Mouse (Mus musculus) MEL (cell line): ENCODE measurements around the gene Dnajc22. TPM values are rescaled to one million over a fixed set of nuclear protein-coding genes. Genes with fewer than 3 reads are reported as not detected.

Experiments used
- DNase-seq: peaks from one replicate; pipeline ENCODE4 v3.0.0; 2011; ENCODE audit warnings: low read depth, low spot score
- H3K27ac ChIP-seq: 2 replicates; pipeline ENCODE4 v1.5.1; 2012; ENCODE audit warnings: low read depth, mild to moderate bottlenecking, control low read depth, low read length, moderate library complexity; ENCODE audit not compliant: control insufficient read depth
- H3K27me3 ChIP-seq, 2 experiments: fragments of 150-350 bp in 1 of 2; sonication (generic) in 1 of 2; 2 replicates each; pipeline ENCODE4 v1.6.1; 2012; ENCODE audit warnings: low read length in 2 of 2, mild to moderate bottlenecking in 2 of 2, improper control_type of control experiment in 1 of 2, moderate library complexity in 1 of 2; ENCODE audit not compliant: insufficient read depth in 2 of 2, control insufficient read depth in 1 of 2
- H3K36me3 ChIP-seq, 2 experiments: 2 replicates each; pipeline ENCODE4 v1.6.1; 2012 to 2014; ENCODE audit warnings: low read length in 2 of 2, improper control_type of control experiment in 1 of 2, inconsistent platforms in 1 of 2, mild to moderate bottlenecking in 1 of 2; ENCODE audit not compliant: insufficient read depth in 2 of 2, control insufficient read depth in 1 of 2
- H3K4me1 ChIP-seq, 2 experiments: fragments of 150-350 bp in 1 of 2; sonication (generic) in 1 of 2; 2 replicates each; pipeline ENCODE4 v1.6.1; 2012; ENCODE audit warnings: low read length in 2 of 2, improper control_type of control experiment in 1 of 2, mild to moderate bottlenecking in 1 of 2; ENCODE audit not compliant: insufficient read depth in 2 of 2, control insufficient read depth in 1 of 2
- H3K4me3 ChIP-seq, 2 experiments: fragments of 150-350 bp in 1 of 2; sonication (generic) in 1 of 2; 2 replicates each; pipeline ENCODE4 v1.5.1; 2012; ENCODE audit warnings: low read depth in 2 of 2, low read length in 2 of 2, mild to moderate bottlenecking in 2 of 2, moderate library complexity in 2 of 2, control low read depth in 1 of 2, improper control_type of control experiment in 1 of 2; ENCODE audit not compliant: control insufficient read depth in 1 of 2, insufficient read depth in 1 of 2
- H3K79me2 ChIP-seq: 2 replicates; pipeline ENCODE4 v1.6.1; 2012; ENCODE audit warnings: mild to moderate bottlenecking, low read length, moderate library complexity; ENCODE audit not compliant: control insufficient read depth, poor library complexity, insufficient read depth
- H3K9ac ChIP-seq: 2 replicates; pipeline ENCODE4 v1.6.1; 2012; ENCODE audit warnings: low read depth, mild to moderate bottlenecking, control low read depth, low read length, moderate library complexity; ENCODE audit not compliant: control insufficient read depth, poor library complexity, severe bottlenecking
- H3K9me3 ChIP-seq: fragments of 150-350 bp; sonication (generic); replicated peaks from 2 replicates; pipeline ENCODE4 v1.6.1; 2012; ENCODE audit warnings: mild to moderate bottlenecking, low read length, improper control_type of control experiment, moderate library complexity; ENCODE audit not compliant: insufficient read depth
- BHLHE40 ChIP-seq: IDR thresholded peaks from 2 replicates; pipeline ENCODE4 v1.6.1; 2012; ENCODE audit warnings: low read depth, mild to moderate bottlenecking, inconsistent platforms, low read length, improper control_type of control experiment, borderline replicate concordance
- CHD1 ChIP-seq: IDR thresholded peaks from 2 replicates; pipeline ENCODE4 v1.6.1; 2012; ENCODE audit warnings: low read depth, mild to moderate bottlenecking, inconsistent platforms, low read length, improper control_type of control experiment
- E2F4 ChIP-seq: IDR thresholded peaks from 2 replicates; pipeline ENCODE4 v1.6.1; 2011; ENCODE audit warnings: low read depth, low read length, improper control_type of control experiment, borderline replicate concordance
- ELF1 ChIP-seq: IDR thresholded peaks from 2 replicates; pipeline ENCODE4 v1.6.1; 2014; ENCODE audit warnings: low read depth, mild to moderate bottlenecking, inconsistent platforms, low read length, improper control_type of control experiment, moderate library complexity
- EP300 ChIP-seq, 2 experiments: IDR thresholded peaks; 2 replicates each; pipeline ENCODE4 v1.6.1; 2011; ENCODE audit warnings: improper control_type of control experiment in 2 of 2, low read length in 2 of 2, low read depth in 1 of 2, mild to moderate bottlenecking in 1 of 2
- ETS1 ChIP-seq: IDR thresholded peaks from 2 replicates; pipeline ENCODE4 v1.6.1; 2012; ENCODE audit warnings: low read depth, mild to moderate bottlenecking, inconsistent platforms, low read length, improper control_type of control experiment, moderate library complexity
- HCFC1 ChIP-seq: IDR thresholded peaks from 2 replicates; pipeline ENCODE4 v1.6.1; 2012; ENCODE audit warnings: low read depth, mild to moderate bottlenecking, inconsistent platforms, low read length, improper control_type of control experiment, moderate library complexity
- KAT2A ChIP-seq: conservative IDR thresholded peaks from 2 replicates; pipeline ENCODE4 v1.6.1; 2012; ENCODE audit warnings: low read depth, low read length, improper control_type of control experiment, inconsistent platforms
- MAFK ChIP-seq: IDR thresholded peaks from 2 replicates; pipeline ENCODE4 v1.6.1; 2011; ENCODE audit warnings: low read depth, mild to moderate bottlenecking, low read length, improper control_type of control experiment, borderline replicate concordance
- MAZ ChIP-seq: IDR thresholded peaks from 2 replicates; pipeline ENCODE4 v1.6.1; 2012; ENCODE audit warnings: low read depth, mild to moderate bottlenecking, inconsistent platforms, low read length, improper control_type of control experiment
- MXI1 ChIP-seq: IDR thresholded peaks from 2 replicates; pipeline ENCODE4 v1.6.1; 2011; ENCODE audit warnings: mild to moderate bottlenecking, low read depth, low read length, improper control_type of control experiment
- MYC ChIP-seq: IDR thresholded peaks from 2 replicates; pipeline ENCODE4 v1.6.1; 2011; ENCODE audit warnings: low read depth, mild to moderate bottlenecking, low read length, improper control_type of control experiment, moderate library complexity
- POLR2AphosphoS5 ChIP-seq: IDR thresholded peaks from 2 replicates; pipeline ENCODE4 v1.6.1; 2012; ENCODE audit warnings: low read depth, borderline replicate concordance, mild to moderate bottlenecking, inconsistent platforms, low read length, moderate library complexity, mixed read lengths
- RCOR1 ChIP-seq: IDR thresholded peaks from 2 replicates; pipeline ENCODE4 v1.6.1; 2012; ENCODE audit warnings: low read depth, mild to moderate bottlenecking, inconsistent platforms, low read length, improper control_type of control experiment
- SIN3A ChIP-seq: IDR thresholded peaks from 2 replicates; pipeline ENCODE4 v1.6.1; 2012; ENCODE audit warnings: low read length, improper control_type of control experiment, inconsistent platforms
- SMC3 ChIP-seq: IDR thresholded peaks from 2 replicates; pipeline ENCODE4 v1.6.1; 2011; ENCODE audit warnings: low read depth, low read length, improper control_type of control experiment
- TAL1 ChIP-seq: IDR thresholded peaks from 2 replicates; pipeline ENCODE4 v1.6.1; 2012; ENCODE audit warnings: mild to moderate bottlenecking, inconsistent platforms, low read length, moderate library complexity, mixed read lengths
- TBP ChIP-seq: IDR thresholded peaks from 2 replicates; pipeline ENCODE4 v1.8.0; 2011; ENCODE audit warnings: low read depth, low read length, improper control_type of control experiment
- TCF12 ChIP-seq: IDR thresholded peaks from 2 replicates; pipeline ENCODE4 v1.6.1; 2014; ENCODE audit warnings: low read depth, mild to moderate bottlenecking, inconsistent platforms, low read length, improper control_type of control experiment, moderate library complexity
- USF1 ChIP-seq: IDR thresholded peaks from 2 replicates; pipeline ENCODE4 v1.6.1; 2014; ENCODE audit warnings: low read depth, mild to moderate bottlenecking, inconsistent platforms, low read length, improper control_type of control experiment, moderate library complexity
- USF2 ChIP-seq, 2 experiments: IDR thresholded peaks; 2 replicates each; pipeline ENCODE4 v1.6.1; 2011 to 2012; ENCODE audit warnings: improper control_type of control experiment in 2 of 2, low read length in 2 of 2, borderline replicate concordance in 1 of 2, inconsistent platforms in 1 of 2, low read depth in 1 of 2, mild to moderate bottlenecking in 1 of 2; ENCODE audit not compliant: insufficient read depth in 1 of 2
- ZC3H11A ChIP-seq: IDR thresholded peaks from 2 replicates; pipeline ENCODE4 v1.6.1; 2012; ENCODE audit warnings: low read depth, mild to moderate bottlenecking, inconsistent platforms, low read length, improper control_type of control experiment
- ZKSCAN1 ChIP-seq: IDR thresholded peaks from 2 replicates; pipeline ENCODE4 v1.6.1; 2012; ENCODE audit warnings: low read depth, mild to moderate bottlenecking, inconsistent platforms, low read length, improper control_type of control experiment, moderate library complexity
- ZNF384 ChIP-seq: IDR thresholded peaks from 2 replicates; pipeline ENCODE4 v1.6.1; 2012; ENCODE audit warnings: low read depth, mild to moderate bottlenecking, inconsistent platforms, low read length, improper control_type of control experiment
- polyA plus RNA-seq, 2 experiments: library from polyadenylated mRNA; stranded (reverse) in 1 of 2; unstranded in 1 of 2; fragments of >175 nt in 1 of 2; fragments of >200 nt in 1 of 2; gene quantifications; 2 replicates each; pipeline versions ENCODE4 v1.2.1 to v1.2.4; 2012; ENCODE audit warnings: low replicate concordance in 2 of 2, low read depth in 1 of 2; ENCODE audit not compliant: insufficient read length in 2 of 2, insufficient read depth in 1 of 2, missing spikeins in 1 of 2
- total RNA-seq: library from RNA; depleted of rRNA; stranded (reverse); fragments of 300-350 nt; gene quantifications from 2 replicates; pipeline ENCODE4 v1.2.3, GENCODE M21; 2012

Gene Dnajc22
- total and polyA plus RNA-seq, 3 experiments: 3.2 to 5.3 TPM; not detected in 1

DNA sequence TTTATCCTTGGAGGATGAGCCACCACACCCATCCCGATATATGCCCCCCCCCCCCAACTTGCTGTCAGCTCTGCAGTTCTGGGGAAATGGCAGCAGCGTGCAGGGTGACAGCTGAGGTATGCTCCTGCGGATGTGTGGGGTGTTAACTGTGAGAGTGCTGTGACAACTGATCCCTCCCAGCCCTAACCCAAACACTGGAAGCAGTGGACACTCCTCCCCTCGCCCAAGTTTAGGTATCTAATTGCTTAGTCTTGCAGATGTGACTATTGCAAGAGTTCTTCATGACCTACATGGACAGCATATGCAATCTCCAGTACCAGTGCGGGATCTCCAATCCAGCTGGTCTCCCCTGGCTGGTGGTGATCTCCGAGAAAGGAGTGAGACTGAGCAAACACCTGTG, 2.4 kb downstream of the Dnajc22 start:
- Histone ChIP-seq H3K9ac (no peak overlapping the region), H3K4me1 (peaks cover 0 to 15% of the 10 kb centered on the region in 2 experiments; a peak in 2 of 4 replicates), H3K36me3 (peaks cover 0 to 11% of the 10 kb centered on the region in 2 experiments; a peak in 2 of 4 replicates), H3K27me3 (no peaks in the 10 kb centered on the region), H3K79me2 (peaks cover 1% of the 10 kb centered on the region; the same call in 1 of the 2 replicates), H3K9me3 (no peaks in the 10 kb centered on the region)
- no peak for DNase-seq
- TF ChIP-seq ZNF384 (no peak), ELF1 (no peak), ZKSCAN1 (no peak), SIN3A (no peak), HCFC1 (no peak), E2F4 (no peak), TCF12 (no peak), EP300 (IDR thresholded peaks at IDR 0.05; ENCODE audit: low read depth in 1 of 2, low read length in 2 of 2) (no peak), BHLHE40 (no peak)
- TF ChIP-seq, all 39 proteins: peak for 0
- no peak overlapping the region for H3K4me3 ChIP-seq
- no peak overlapping the region for H3K27ac ChIP-seq

DNA sequence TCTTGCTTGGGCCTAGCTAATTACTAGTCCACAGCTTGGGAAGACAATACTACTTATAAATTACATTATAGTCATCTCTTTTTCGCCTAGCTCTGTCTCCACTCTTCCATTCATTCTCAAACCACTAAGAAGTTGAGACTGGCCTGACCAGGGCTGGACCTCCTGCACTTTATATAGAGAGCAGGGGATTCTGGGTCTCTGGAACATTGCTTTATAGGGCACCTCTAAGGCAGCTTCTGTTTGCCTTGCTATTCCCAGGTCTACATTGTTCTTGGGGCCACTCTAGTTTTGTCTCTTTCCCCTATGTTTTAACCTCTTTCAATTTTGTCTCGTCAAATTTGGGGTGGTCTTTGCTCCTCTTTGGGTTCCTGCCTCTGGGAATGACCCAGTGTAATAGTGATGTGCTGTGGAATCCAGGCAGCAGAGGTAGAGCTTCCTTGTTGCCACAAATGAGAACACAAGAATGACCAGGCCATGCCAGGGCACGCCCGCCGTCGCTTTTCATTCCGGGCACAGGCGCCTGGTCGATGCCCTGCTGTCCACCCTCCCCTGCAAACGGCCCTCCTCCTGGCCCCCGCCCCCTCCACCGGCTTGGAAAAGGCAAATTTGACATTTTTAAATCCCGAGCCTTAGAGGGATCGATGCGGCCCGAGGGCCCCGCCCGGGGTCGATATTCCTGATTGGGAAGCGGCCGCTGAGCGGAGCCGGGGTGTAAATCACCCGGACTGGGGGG, 3.3 kb downstream of the Dnajc22 start:
- Histone ChIP-seq H3K27ac (no peak overlapping the region), H3K4me3 (no peak overlapping the region), H3K9ac (no peak overlapping the region), H3K79me2 (peaks cover 1% of the 10 kb centered on the region; the same call in 1 of the 2 replicates), H3K4me1 (peaks cover 0 to 15% of the 10 kb centered on the region in 2 experiments; a peak in 2 of 4 replicates), H3K9me3 (no peaks in the 10 kb centered on the region), H3K36me3 (peaks cover 0 to 11% of the 10 kb centered on the region in 2 experiments; a peak in 2 of 4 replicates)
- no peak for DNase-seq
- TF ChIP-seq CHD1 (no peak), MXI1 (no peak), TAL1 (no peak), ZKSCAN1 (no peak), SMC3 (no peak), ETS1 (no peak), TCF12 (no peak), ZC3H11A (no peak), RCOR1 (no peak), MAZ (no peak), USF2 (IDR thresholded peaks at IDR 0.05; ENCODE audit: borderline replicate concordance in 1 of 2, insufficient read depth in 1 of 2, low read depth in 1 of 2, low read length in 2 of 2) (no peak), TBP (no peak), KAT2A (no peak), MAFK (no peak), USF1 (no peak), POLR2AphosphoS5 (no peak), SIN3A (no peak), MYC (no peak), ZNF384 (no peak)
- TF ChIP-seq, all 39 proteins: peak for 0
- no peaks in the 10 kb centered on the region for H3K27me3 ChIP-seq
